Mouse (Mus musculus) kidney, postnatal 10 days (tissue): ENCODE results near the gene Dynlt1c.
"Not testable (repeated sequence)": the region's sequence is repeated elsewhere in the genome, so short reads cannot be mapped to it uniquely, and the experiment has no call there.

Experiments
- DNase-seq: peaks from one replicate; pipeline ENCODE4 v3.0.0; 2021; ENCODE audit warnings: mixed read lengths

The Dynlt1c gene

GRCm38 (mm10) chr17:6601204-6601911 is at the start of gene Dynlt1c:
TSS of gene Dynlt1c (plus strand) at chr17:6601671.
- peak; percentile 87 for DNase-seq

DNA sequence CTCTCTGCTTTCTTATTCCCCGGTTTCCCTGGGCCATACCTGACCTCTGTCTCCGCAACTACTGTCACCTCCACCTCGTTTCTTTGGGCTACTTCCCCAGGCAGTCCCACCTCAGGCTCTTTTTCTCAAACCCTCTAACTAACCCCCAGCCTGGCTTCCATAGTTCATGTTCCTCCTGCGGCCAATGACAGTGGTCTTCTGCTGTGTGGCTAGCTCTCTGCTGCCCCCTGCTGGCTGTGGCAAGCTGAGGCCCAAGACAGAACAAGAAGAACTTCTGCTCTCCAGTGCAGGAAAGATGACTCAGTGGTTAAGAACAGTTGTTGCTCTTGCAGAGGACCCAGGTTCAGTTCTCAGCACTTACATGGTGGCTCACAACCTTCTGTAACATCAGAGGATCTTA is 47.7 kb upstream of the Dynlt1c start:
- not testable (repeated sequence) for DNase-seq

- DNase-seq: not testable (repeated sequence)
Observed at GRCm38 (mm10) chr17:6554243-6554642, 47.2 kb upstream of the Dynlt1c start.

DNA sequence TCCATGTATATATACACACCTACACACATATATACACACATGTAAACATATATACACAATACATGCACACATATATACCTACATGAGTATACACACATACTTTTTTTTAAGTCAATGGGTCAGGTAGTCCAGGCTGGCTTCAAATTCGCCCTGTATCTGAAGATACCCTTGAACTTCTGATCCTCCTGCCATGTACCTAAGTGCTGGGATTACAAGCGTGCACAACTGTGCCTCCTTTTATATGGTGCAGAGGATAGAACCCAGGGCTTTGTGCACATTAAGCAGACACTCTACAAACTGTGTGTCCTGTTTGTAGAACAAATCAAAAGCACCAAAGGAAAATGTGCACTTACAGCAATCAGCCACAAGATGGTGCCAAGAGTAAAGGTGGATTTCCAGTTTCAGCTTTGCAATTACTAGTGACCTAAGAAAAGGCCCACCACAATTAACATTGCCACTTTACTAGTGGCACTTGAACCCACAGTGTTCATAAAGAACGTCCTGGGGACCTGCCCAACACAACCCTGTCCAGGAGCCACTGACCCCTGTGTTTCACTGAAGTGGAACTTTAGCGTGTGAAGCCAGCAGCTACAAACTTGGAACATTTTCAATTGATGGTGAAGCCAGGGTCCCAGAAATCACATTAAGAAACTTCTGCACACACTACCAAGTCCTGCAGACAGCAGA is 41.9 kb upstream of the Dynlt1c start:
- DNase-seq: not testable (repeated sequence)

DNA sequence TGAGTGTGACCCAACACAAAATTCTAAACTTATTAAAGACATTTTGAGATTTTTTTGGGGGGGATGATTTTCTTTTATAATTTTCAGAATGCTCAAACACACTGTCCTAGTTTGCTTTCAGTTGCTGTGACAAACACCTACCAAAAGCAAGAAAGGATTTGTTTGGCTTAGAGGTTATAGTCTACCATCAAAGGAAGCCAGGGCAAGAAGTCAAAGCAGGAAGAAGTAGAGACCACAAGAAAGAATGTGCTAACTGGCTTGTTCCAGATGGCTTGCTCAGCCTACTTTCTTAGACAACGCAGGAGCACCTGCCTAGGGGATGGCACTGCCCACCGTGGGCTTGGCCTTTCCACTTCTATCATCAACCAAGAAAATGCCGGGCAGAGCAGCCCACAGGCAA is 36.6 kb upstream of the Dynlt1c start:
- DNase-seq: not testable (repeated sequence)

DNA sequence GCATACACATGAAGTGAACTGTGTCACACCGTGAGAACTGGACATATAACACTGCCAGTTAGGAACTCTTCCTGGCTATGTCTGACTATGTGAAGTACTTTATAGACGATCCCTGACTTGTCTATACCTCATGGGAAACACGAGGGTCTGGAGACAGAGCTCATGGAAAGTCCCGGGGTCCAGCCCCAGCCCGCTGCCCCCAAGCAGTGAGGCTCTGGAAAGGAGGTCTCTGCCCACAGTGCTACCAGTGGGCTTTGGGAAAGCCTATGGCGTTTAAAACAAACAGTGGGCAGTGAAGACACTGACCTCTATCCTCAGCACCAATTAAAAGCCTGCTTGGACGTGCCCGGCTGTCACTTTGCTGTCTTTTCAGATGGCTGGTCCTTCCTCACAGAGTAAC is 33.6 kb upstream of the Dynlt1c start:
- DNase-seq: not testable (repeated sequence)

GRCm38 (mm10) chr17:6571296-6571695 is 30.2 kb upstream of the Dynlt1c start:
- not testable (repeated sequence) for DNase-seq

- DNase-seq: not testable (repeated sequence)
Observed at GRCm38 (mm10) chr17:6572202-6572601, 29.3 kb upstream of the Dynlt1c start.

DNA sequence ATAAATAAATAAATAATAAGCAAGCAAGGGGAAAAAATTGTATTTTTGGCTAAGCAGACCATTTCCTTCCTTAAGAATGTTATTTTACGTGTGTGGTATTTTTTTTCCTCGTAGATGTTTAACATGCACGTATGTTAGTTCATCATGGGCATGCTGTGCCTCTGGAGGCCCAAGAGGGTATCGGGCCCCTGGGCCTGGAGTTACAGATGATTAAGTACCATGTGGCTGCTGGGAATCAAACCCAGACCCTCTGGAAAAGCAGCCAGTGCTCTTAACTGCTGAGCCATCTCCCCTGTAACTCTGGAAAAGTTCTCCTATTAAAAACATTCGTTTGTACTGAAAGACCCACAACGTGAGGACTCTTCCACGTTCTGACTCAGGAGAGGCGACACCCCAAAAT is 26.1 kb upstream of the Dynlt1c start:
- DNase-seq: not testable (repeated sequence)

- not testable (repeated sequence) for DNase-seq
Observed at GRCm38 (mm10) chr17:6588672-6589071, 12.8 kb upstream of the Dynlt1c start.

GRCm38 (mm10) chr17:6592109-6592508 is 9.4 kb upstream of the Dynlt1c start:
- not testable (repeated sequence) for DNase-seq

DNA sequence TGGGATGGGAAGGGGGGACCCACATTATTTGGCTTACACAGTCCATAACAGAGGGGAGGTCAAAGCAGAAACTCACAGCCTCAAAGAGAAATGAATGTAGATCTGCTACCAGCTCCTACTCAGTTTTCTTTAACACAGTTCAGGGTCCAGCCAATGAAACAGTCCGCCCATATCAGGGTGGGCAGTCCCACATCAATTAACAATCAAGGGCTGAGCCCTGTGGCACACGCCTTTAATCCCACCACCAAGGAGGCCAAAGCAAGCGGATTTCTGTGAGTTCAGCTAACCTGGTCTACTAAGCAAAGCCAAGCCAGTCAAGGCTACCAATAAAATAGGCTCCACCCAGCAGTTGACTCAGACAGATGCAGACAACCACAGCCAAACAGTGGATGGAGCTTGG is 7.6 kb upstream of the Dynlt1c start:
- DNase-seq: not testable (repeated sequence)

DNA sequence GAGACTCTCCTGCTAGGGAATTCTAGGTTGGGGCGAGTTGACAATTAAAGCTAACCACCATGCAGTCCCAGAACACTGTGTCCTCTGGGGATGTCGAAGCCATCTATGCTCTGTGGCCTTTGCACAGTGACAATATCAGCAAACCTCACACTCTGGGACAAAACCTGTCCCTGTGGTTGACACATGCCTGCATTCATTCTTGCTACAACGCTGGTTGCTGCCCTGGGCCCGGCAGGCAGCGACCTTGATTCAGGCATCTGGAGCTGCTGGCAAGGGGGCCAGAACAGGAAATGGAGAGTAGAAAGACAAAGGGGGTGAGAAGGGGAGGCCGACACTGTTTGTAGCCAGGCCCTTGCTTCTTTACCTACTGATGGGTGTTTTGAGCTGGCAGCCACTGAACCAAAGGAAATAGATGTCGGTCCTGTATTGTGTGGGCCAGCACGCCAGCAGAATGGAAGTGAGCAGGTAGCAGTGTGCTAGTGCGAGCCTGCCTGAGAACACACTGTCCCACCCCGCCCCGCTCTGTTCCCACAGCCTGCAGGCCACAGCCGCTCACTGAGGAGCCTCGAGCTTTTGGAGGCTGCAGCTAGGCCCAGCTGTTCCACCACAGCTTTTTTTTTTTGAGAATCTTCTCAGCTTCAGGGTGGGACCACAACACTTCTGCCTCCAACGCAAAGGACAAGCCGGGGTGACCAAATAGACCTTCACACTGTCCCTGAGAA is 5.5 kb upstream of the Dynlt1c start:
- peak; percentile 19 for DNase-seq

DNA sequence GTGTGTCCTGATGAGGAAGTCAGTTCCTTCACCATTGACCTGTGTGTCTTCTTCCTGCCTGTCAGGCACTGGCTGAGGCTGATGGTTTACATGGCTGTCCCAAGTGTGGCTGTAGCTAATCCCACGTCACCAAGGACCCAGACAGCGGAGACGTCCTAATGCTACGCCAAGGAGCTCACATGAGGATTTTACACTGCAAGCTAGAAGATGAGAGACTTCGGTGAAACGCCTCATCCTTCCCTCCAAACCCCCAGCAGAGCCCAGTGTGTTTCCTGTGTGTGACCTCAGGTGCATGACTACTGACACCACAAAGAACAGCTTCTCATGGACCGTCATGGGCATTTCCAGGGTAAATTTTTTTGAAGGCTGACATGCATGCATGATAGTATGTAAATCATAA is 3.1 kb upstream of the Dynlt1c start:
- DNase-seq: not testable (repeated sequence)

GRCm38 (mm10) chr17:6600216-6600911 is 1.1 kb upstream of the Dynlt1c start:
- peak; percentile 13 for DNase-seq

DNA sequence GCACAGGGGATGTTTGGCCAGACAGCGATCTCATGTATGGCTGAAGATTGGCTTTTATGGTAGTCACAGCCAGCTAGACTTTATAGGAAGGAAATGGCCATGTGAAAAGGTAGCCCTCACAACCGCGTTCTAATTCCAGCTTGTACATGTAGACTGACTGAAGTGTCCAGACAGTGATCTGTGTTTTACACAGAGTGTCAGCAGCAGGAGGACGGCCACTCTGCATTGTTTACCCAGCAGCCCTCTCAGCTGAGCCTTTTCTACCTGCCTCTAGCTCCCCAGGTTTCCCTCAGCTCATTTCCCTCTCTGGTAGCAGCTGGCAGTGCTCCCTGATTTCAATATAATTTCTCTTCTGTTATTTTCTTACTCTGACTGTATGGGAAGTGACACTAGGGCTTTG is 734 bp downstream of the Dynlt1c start:
- DNase-seq: not testable (repeated sequence)

- DNase-seq: not testable (repeated sequence)
Observed at GRCm38 (mm10) chr17:6605347-6605746, 3.9 kb downstream of the Dynlt1c start.

DNA sequence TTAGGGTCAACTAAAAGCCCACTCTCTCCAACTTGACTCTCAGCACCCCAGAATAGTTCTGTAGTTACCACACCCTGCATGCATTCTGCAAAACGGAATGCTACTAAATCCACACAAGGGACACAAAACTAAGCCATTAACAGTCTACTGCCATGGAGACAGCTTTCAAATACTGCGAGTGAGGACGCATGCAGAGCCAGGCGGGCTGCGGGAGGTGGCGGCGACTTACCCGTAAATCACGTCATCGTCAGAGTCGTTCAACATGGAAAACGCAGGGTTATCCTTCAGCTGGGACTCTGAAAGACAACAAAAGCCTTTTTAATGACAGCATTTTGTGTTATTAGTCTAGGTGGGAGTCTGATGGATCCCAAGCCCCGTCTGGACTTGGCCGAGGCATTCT is 12.1 kb downstream of the Dynlt1c start:
- DNase-seq: not testable (repeated sequence)

DNA sequence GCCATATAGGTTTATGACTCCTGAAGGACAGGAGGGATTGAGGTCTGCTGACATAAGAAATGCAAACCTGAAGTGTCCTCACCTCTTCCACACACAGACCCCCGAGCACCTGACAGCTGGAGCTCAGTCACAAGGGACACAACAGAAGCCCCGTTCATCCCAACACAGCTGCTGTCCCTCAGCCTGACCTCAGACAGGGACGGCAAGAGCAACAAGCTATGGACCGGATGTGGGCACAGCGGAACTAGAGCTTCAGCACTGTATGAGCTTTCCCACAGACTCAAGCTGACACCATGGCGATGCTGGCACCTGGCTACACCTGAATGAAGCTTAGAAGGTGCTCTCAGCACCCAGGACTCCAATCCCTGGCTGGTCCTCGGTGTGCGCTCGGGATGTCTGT is 12.8 kb downstream of the Dynlt1c start:
- not testable (repeated sequence) for DNase-seq

DNA sequence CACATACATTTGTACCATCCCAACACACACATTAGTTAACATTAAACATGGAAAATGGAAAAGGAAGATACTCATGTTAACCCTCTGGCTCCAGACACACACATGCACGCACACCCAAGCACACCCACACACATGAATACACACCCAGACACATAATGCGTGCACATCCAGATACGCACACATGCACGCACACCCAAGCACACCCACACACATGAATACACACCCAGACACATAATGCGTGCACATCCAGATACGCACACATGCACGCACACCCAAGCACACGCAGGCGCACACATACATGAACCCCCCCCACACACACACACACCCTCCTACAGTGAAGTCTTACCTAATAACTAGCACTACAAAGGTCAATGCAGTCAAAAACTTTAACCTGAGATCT is 15.3 kb downstream of the Dynlt1c start:
- not testable (repeated sequence) for DNase-seq

GRCm38 (mm10) chr17:6617689-6618400 is 16.4 kb downstream of the Dynlt1c start:
- DNase-seq: not testable (repeated sequence)

GRCm38 (mm10) chr17:6619271-6619670 is 17.8 kb downstream of the Dynlt1c start:
- DNase-seq: not testable (repeated sequence)
